Mouse (Mus musculus) skeletal muscle tissue, postnatal 0 days (tissue): ENCODE measurements around the gene Gpx8. TPM values are rescaled to one million over a fixed set of nuclear protein-coding genes. Genes with fewer than 3 reads are reported as not detected.

Source experiments
- microRNA counts: library from miRNA; unstranded; fragments of <30 nt; microRNA quantifications from one replicate; lab custom pipeline; 2015
- microRNA-seq, 2 experiments: library from miRNA; unstranded; fragments of <30 nt; microRNA quantifications; one replicate each; pipeline ENCODE4; 2016
- polyA plus RNA-seq: library from polyadenylated mRNA; unstranded; fragments of >200 nt; fragmentation: Nextera tagmentation; extraction: Ambion mirVana; gene quantifications from 2 replicates; pipeline ENCODE4 v1.2.1, GENCODE M21; 2015

Gpx8 gene
- polyA plus RNA-seq: 70.2 and 104 TPM in 2 replicates

DNA sequence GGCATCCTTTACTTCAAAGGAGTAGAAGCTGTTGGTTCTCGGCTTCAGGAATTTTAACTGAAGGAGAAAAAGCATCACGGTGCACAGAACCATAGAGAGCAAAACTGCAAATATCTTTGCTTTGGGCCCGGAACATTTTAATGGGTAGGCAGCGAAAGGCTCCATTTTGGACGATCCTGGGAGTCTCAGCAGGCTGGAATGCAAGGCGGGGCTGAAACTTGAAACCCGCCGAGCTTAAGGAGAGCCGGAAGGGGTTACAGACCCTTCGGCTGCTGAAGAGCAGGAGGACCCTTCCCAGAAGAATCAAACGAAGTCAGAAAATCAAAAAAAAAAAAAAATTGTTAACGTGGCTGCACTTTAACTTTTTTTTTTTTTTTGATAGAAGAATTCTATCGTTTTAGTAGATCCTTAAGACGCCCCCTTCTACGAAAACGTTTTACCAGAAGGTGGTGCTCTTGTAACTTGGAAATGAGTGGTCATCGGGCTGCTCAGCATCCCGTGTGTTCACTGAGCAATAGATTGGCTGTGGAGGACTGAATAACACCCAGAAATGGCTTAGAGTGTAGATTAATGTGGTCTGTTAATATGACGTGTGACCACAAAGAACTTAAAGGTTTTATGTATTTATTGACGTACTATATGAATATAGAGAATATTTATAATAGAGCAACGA is at the start of gene Gpx8:
Gpx8 (minus strand) TSS at position 200 of the 673 bp plus-strand sequence.

DNA sequence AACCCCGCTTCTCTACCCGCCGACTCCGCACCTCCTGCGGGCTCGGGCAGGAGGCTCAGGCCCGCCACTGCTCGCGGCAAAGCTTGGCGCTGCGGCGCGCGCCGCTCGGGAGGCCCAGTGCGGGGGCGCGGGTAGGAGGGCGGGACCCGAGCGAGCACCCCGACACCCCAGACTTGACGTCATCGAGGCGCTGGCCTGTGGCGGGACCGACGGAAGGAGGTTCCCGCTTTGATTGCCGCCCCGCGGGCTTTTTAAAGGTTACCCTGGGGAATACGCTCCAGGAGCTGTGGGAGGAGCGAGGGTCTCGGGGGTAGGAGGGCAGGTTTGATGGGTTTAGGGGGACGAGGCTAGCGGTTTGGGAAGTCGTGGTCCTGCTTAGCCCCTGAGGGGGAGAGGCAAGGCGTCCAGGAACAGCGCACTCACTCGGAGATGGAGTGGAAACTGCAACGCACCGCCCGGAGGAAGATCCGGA is 11.2 kb downstream of the Gpx8 start, which contains the start of gene Cdc20b:
Cdc20b (plus strand) TSS at position 162 of the 472 bp plus-strand sequence.

DNA sequence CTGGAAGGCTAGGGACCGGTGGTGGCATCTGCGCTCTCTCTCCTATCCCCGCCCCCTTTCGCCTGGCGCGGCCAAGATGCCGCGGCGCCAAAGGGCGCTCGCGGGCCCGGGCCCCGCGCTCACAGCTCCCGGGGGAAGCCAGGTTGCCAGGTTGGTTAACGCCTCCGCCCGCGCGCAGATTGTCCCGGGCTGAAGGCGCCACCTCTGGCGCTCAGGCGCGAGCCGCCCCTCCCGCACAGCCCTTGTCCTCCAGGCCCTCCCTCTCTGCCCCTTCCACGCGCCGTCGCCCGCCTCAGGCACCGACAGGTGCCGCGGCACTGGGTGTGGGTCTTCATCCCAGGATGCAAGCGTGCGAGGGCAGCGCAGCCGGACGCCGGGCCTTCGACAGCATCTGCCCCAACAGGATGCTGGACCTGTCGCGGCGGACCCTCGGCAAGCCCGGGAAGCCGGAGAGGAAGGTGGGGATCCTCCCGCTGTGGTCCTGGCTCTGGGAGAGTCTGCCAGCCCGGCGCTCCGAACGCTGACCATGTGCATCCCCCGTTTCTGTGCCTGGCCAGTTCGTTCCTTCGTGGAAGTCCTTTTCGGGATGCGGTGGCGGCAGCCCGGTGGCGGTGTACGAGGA is 52.6 kb downstream of the Gpx8 start, which contains the start of gene Mcidas:
Mcidas (plus strand) TSS at position 315 of the 622 bp plus-strand sequence.

MicroRNAs within 50 kb of the gene (microRNA counts, 519-probe panel; counts per million panel counts)
- 296 counts per million, percentile 58 among the panel's probes with 10 or more counts for microRNA mmu-miR-449a (lab: Ali Mortazavi, UCI)
- microRNA mmu-miR-449b (lab: Ali Mortazavi, UCI): 296 counts per million, percentile 58 among the panel's probes with 10 or more counts
- microRNA mmu-miR-449c (lab: Ali Mortazavi, UCI): 296 counts per million, percentile 58 among the panel's probes with 10 or more counts

Small RNA genes lying within 50 kb of the gene (microRNA-seq; reads per million reads assigned to microRNA genes)
- gene Mir449a (33.1 to 36.7 reads per million in 2 experiments), gene Mir449b (0 to 0.10 reads per million in 2 experiments), gene Mir449c (0 reads per million in 2 experiments)

Other genes with a start within 250 kb of the Gpx8 start
- gene Plpp1, start 245.6 kb downstream of the Gpx8 start, polyA plus RNA-seq: 169 and 173 TPM in 2 replicates
- 24.7 and 25.8 TPM in 2 replicates for gene Mtrex, start 119.0 kb downstream of the Gpx8 start, polyA plus RNA-seq
- 10.7 and 12.0 TPM in 2 replicates for gene Dhx29, start 119.0 kb downstream of the Gpx8 start, polyA plus RNA-seq
- 0.15 and 0.24 TPM in 2 replicates for gene Ccno, start 58.6 kb downstream of the Gpx8 start, polyA plus RNA-seq
- not detected in 2 replicates for gene Mcidas, start 52.6 kb downstream of the Gpx8 start, polyA plus RNA-seq
- gene Cdc20b, start 11.3 kb downstream of the Gpx8 start, polyA plus RNA-seq: not detected in 2 replicates
- gene Gzma, start 54.6 kb upstream of the Gpx8 start, polyA plus RNA-seq: 0.33 and 0.40 TPM in 2 replicates
- gene Esm1, start 163.2 kb upstream of the Gpx8 start, polyA plus RNA-seq: 1.1 and 1.3 TPM in 2 replicates
- not detected in 2 replicates for gene Gzmk, start 179.5 kb upstream of the Gpx8 start, polyA plus RNA-seq
- gene BC067074, start 246.7 kb upstream of the Gpx8 start, polyA plus RNA-seq: 4.4 and 4.7 TPM in 2 replicates